Mouse (Mus musculus): ENCODE data around the gene Cdk5r1. TPM values are rescaled to one million over a fixed set of nuclear protein-coding genes. Genes with fewer than 3 reads are reported as not detected.
A peak's percentile ranks its signal among the peaks of the same experiment; 100 is the strongest.

The Cdk5r1 gene
- polyA plus RNA-seq (2014; fragmentation: Nextera tagmentation; extraction: Ambion mirVana) = 90.1 and 92.7 TPM in 2 replicates

DNA sequence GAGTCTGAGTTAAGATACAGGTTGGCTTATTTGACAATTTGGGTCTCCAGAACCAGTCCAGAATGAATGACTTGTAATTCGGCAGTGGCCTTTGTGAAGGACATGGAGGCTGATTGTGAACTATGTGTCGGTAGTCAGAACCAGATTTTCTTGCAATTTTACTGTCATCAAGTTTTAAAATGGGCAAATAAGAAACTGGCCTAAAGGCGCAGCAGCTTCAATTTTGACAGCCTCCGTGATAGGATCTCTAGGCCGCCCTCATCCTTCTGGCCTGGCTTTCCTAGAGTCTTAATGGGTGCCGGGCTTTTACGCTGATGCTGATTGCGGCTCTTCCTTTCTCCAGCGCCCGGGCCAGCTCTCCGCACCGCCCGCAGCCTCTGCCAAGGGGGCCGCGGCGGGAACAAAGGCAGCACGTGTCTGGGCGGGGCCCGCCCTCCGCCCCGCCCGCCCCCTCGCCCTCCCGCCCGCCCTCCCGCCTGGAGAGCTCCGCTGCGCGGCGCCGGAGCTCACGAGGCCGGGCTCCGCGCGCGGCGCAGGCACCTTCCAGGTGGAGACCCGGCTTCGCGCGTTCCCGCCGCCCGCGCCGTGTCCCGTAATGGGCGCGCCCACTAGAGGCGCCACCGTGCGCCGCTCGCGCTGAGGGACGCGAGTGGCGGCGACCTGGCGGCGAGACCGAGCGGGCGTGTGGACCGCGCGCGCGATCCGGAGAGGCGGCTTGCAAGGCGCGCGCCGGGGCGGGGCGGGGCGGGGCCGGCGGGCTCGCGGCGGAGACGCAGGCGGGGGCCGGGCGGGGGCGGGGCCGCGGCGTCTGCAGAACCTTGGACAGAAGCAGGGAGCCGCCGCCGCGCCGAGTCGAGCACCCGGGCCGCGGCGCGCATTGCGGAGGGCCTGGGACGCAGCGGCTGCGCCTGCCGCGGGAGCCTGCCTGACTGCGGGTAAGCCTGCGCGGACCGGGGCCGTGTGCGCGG, at the start of gene Cdk5r1:
Gene Cdk5r1, plus strand, starts transcription at position 802 of the 968 bp plus-strand sequence.
- Histone ChIP-seq H3K36me3 (replicated peaks; ENCODE audit: control insufficient read depth, insufficient read depth) (peaks cover 35% of the 10 kb centered on the region), H3K27ac (peak within 1 kb of the TSS; percentile 99), H3K4me1 (replicated peaks; ENCODE audit: control insufficient read depth, insufficient read depth, low read length) (peaks cover 12% of the 10 kb centered on the region), H3K4me2 (replicated peaks) (peak within 1 kb of the TSS; percentile 94), H3K9me3 (ENCODE audit: control insufficient read depth, low read length) (no peaks in the 10 kb centered on the region), H3K27me3 (ENCODE audit: control insufficient read depth, insufficient read depth, low read length) (no peaks in the 10 kb centered on the region), H3K4me3 (replicated peaks; ENCODE audit: low read length) (peak within 1 kb of the TSS; percentile 90), H3K9ac (peak within 1 kb of the TSS; percentile 100)
- peak; percentile 90 for ATAC-seq (ENCODE audit: low FRiP score)
- under 1% methylated on average over 79 of the region's 116 CpGs for WGBS
- DNase-seq (ENCODE audit: low spot score) = peak; percentile 97

GRCm38 (mm10) chr11:80428381-80429008, 48.3 kb upstream of the Cdk5r1 start, which contains the start of gene Psmd11:
Gene Psmd11, plus strand, starts transcription at chr11:80428615.
- WGBS = under 1% methylated on average over 58 of the region's 58 CpGs
- Histone ChIP-seq H3K4me3 (replicated peaks; ENCODE audit: low read length) (peak within 1 kb of the TSS; percentile 98), H3K4me2 (replicated peaks) (peak within 1 kb of the TSS; percentile 91), H3K27me3 (ENCODE audit: control insufficient read depth, insufficient read depth, low read length) (no peaks in the 10 kb centered on the region), H3K27ac (peak within 1 kb of the TSS; percentile 84), H3K36me3 (replicated peaks; ENCODE audit: control insufficient read depth, insufficient read depth) (peaks cover 19% of the 10 kb centered on the region), H3K9ac (peak within 1 kb of the TSS; percentile 79), H3K4me1 (replicated peaks; ENCODE audit: control insufficient read depth, insufficient read depth, low read length) (peaks cover 9% of the 10 kb centered on the region), H3K9me3 (ENCODE audit: control insufficient read depth, low read length) (no peaks in the 10 kb centered on the region)
- ATAC-seq (ENCODE audit: low FRiP score) = peak; percentile 99
- peak; percentile 96 for DNase-seq (ENCODE audit: low spot score)

- Histone ChIP-seq H3K4me3 (replicated peaks; ENCODE audit: low read length) (peak overlapping the region; percentile 98), H3K4me2 (replicated peaks) (peak overlapping the region; percentile 91), H3K9ac (peak overlapping the region; percentile 79), H3K9me3 (ENCODE audit: control insufficient read depth, low read length) (no peaks in the 10 kb centered on the region), H3K36me3 (replicated peaks; ENCODE audit: control insufficient read depth, insufficient read depth) (peaks cover 23% of the 10 kb centered on the region), H3K27me3 (ENCODE audit: control insufficient read depth, insufficient read depth, low read length) (no peaks in the 10 kb centered on the region), H3K4me1 (replicated peaks; ENCODE audit: control insufficient read depth, insufficient read depth, low read length) (peaks cover 9% of the 10 kb centered on the region), H3K27ac (peak overlapping the region; percentile 84)
- ATAC-seq (ENCODE audit: low FRiP score) (no peak; the same call in 1 of the 2 replicates), DNase-seq (ENCODE audit: low spot score) (no peak)
- 1% methylated on average over 36 of the region's 37 CpGs for WGBS
Measured at GRCm38 (mm10) chr11:80429009-80429475, 47.8 kb upstream of the Cdk5r1 start.

- H3K4me1 ChIP-seq (replicated peaks; ENCODE audit: control insufficient read depth, insufficient read depth, low read length) = peaks cover 9% of the 10 kb centered on the region
- no peak for DNase-seq (ENCODE audit: low spot score)
- peak overlapping the region; percentile 79 for H3K9ac ChIP-seq
- H3K9me3 ChIP-seq (ENCODE audit: control insufficient read depth, low read length) = no peaks in the 10 kb centered on the region
- no peaks in the 10 kb centered on the region for H3K27me3 ChIP-seq (ENCODE audit: control insufficient read depth, insufficient read depth, low read length)
- ATAC-seq (ENCODE audit: low FRiP score) = no peak
- H3K36me3 ChIP-seq (replicated peaks; ENCODE audit: control insufficient read depth, insufficient read depth) = peaks cover 26% of the 10 kb centered on the region
- peak overlapping the region; percentile 98 for H3K4me3 ChIP-seq (replicated peaks; ENCODE audit: low read length)
- H3K27ac ChIP-seq = no peak overlapping the region
- H3K4me2 ChIP-seq (replicated peaks) = peak overlapping the region; percentile 91
- 64% methylated on average over 14 of the region's 14 CpGs for WGBS
Measured at GRCm38 (mm10) chr11:80429500-80430166, 47.2 kb upstream of the Cdk5r1 start.

- DNase-seq (ENCODE audit: low spot score) (no peak), ATAC-seq (ENCODE audit: low FRiP score) (no peak)
- Histone ChIP-seq H3K36me3 (replicated peaks; ENCODE audit: control insufficient read depth, insufficient read depth) (peaks cover 31% of the 10 kb centered on the region), H3K27ac (no peak overlapping the region), H3K27me3 (ENCODE audit: control insufficient read depth, insufficient read depth, low read length) (no peaks in the 10 kb centered on the region), H3K9me3 (ENCODE audit: control insufficient read depth, low read length) (no peaks in the 10 kb centered on the region), H3K4me2 (replicated peaks) (no peak overlapping the region), H3K4me3 (replicated peaks; ENCODE audit: low read length) (no peak overlapping the region), H3K4me1 (replicated peaks; ENCODE audit: control insufficient read depth, insufficient read depth, low read length) (peaks cover 9% of the 10 kb centered on the region), H3K9ac (no peak overlapping the region)
- 98% methylated on average over 3 of the region's 3 CpGs for WGBS
Measured at GRCm38 (mm10) chr11:80430366-80430910, 46.4 kb upstream of the Cdk5r1 start.

- peaks cover 78% of the 10 kb centered on the region for H3K36me3 ChIP-seq (replicated peaks; ENCODE audit: control insufficient read depth, insufficient read depth)
- WGBS = 95% methylated on average over 3 of the region's 3 CpGs
Measured at GRCm38 (mm10) chr11:80446916-80447315, 29.9 kb upstream of the Cdk5r1 start.

DNA sequence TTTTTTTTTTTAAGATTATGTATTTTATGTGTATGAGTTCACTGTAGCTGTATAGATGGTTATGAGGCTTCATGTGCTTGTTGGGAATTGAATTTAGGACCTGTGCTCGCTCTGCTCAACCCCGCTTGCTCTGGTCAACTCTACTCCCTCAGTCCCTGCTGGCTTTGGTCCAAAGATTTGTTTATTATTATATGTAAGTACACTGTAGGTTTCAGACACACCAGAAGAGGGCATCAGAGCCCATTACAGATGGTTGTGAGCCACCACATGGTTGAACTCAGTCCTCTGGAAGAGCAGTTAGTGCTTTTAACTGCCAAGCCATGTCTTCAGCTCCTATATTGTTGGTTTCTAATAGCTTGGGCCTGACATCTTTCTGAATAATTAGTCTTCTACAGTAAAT, 27.0 kb upstream of the Cdk5r1 start:
- DNase-seq (ENCODE audit: low spot score) = no peak
- H3K4me1 ChIP-seq (replicated peaks; ENCODE audit: control insufficient read depth, insufficient read depth, low read length) = no peaks in the 10 kb centered on the region
- no peaks in the 10 kb centered on the region for H3K27me3 ChIP-seq (ENCODE audit: control insufficient read depth, insufficient read depth, low read length)
- H3K27ac ChIP-seq = no peak overlapping the region
- no peak overlapping the region for H3K4me3 ChIP-seq (replicated peaks; ENCODE audit: low read length)
- no peaks in the 10 kb centered on the region for H3K9me3 ChIP-seq (ENCODE audit: control insufficient read depth, low read length)
- H3K36me3 ChIP-seq (replicated peaks; ENCODE audit: control insufficient read depth, insufficient read depth) = peaks cover 57% of the 10 kb centered on the region
- H3K4me2 ChIP-seq (replicated peaks) = no peak overlapping the region
- 93% methylated on average over 2 of the region's 2 CpGs for WGBS
- no peak overlapping the region for H3K9ac ChIP-seq
- no peak for ATAC-seq (ENCODE audit: low FRiP score)

More at GRCm38 (mm10) chr11:80446916-80447315, 29.9 kb upstream of the Cdk5r1 start:
- H3K27me3 ChIP-seq (ENCODE audit: control insufficient read depth, insufficient read depth, low read length) = no peaks in the 10 kb centered on the region
- H3K4me2 ChIP-seq (replicated peaks) = no peak overlapping the region
- no peak for DNase-seq (ENCODE audit: low spot score)
- no peak overlapping the region for H3K27ac ChIP-seq
- no peak overlapping the region for H3K9ac ChIP-seq
- H3K4me3 ChIP-seq (replicated peaks; ENCODE audit: low read length) = no peak overlapping the region
- H3K4me1 ChIP-seq (replicated peaks; ENCODE audit: control insufficient read depth, insufficient read depth, low read length) = no peaks in the 10 kb centered on the region
- ATAC-seq (ENCODE audit: low FRiP score) = no peak
- no peaks in the 10 kb centered on the region for H3K9me3 ChIP-seq (ENCODE audit: control insufficient read depth, low read length)

GRCm38 (mm10) chr11:80452242-80452641, 24.6 kb upstream of the Cdk5r1 start:
- H3K4me1 ChIP-seq (replicated peaks; ENCODE audit: control insufficient read depth, insufficient read depth, low read length) = no peaks in the 10 kb centered on the region
- ATAC-seq (ENCODE audit: low FRiP score) = no peak
- no peaks in the 10 kb centered on the region for H3K9me3 ChIP-seq (ENCODE audit: control insufficient read depth, low read length)
- H3K36me3 ChIP-seq (replicated peaks; ENCODE audit: control insufficient read depth, insufficient read depth) = peaks cover 51% of the 10 kb centered on the region
- H3K9ac ChIP-seq = no peak overlapping the region
- no peaks in the 10 kb centered on the region for H3K27me3 ChIP-seq (ENCODE audit: control insufficient read depth, insufficient read depth, low read length)
- DNase-seq (ENCODE audit: low spot score) = no peak
- 85% methylated on average over 3 of the region's 3 CpGs for WGBS
- H3K4me2 ChIP-seq (replicated peaks) = no peak overlapping the region
- H3K27ac ChIP-seq = no peak overlapping the region
- no peak overlapping the region for H3K4me3 ChIP-seq (replicated peaks; ENCODE audit: low read length)
